Mouse (Mus musculus) heart, embryonic 14.5 days (tissue): Measurements from ENCODE around the gene Svs5. TPM values are rescaled to one million over a fixed set of nuclear protein-coding genes. Genes with fewer than 3 reads are reported as not detected.

ENCODE experiments used
- ATAC-seq: fragments of 200-750 bp; cut with Nextera tagmentation; 2 replicates; pipeline ENCODE4 v1.8.0; 2017; ENCODE audit warnings: low read depth, moderate TSS enrichment; ENCODE audit not compliant: insufficient number of reproducible peaks, insufficient read depth, low FRiP score
- H3K27ac ChIP-seq, 2 experiments: fragments of 200-500 bp in 1 of 2; fragments of 300-500 bp in 1 of 2; sonication (generic) in 1 of 2; replicated peaks in 1 of 2; 2 replicates each; pipeline ENCODE4 v1.5.1; 2012 to 2014; ENCODE audit warnings: low read depth in 2 of 2, low read length in 2 of 2, control low read depth in 1 of 2, mild to moderate bottlenecking in 1 of 2, mixed read lengths in 1 of 2; ENCODE audit not compliant: control insufficient read depth in 1 of 2, insufficient read depth in 1 of 2
- H3K27me3 ChIP-seq: fragments of 300-500 bp; sonication (generic); 2 replicates; pipeline ENCODE4 v1.6.1; 2014; ENCODE audit warnings: mild to moderate bottlenecking, low read length, control low read depth; ENCODE audit not compliant: control insufficient read depth, insufficient read depth
- H3K36me3 ChIP-seq: fragments of 300-500 bp; sonication (generic); 2 replicates; pipeline ENCODE4 v1.6.1; 2014; ENCODE audit warnings: mild to moderate bottlenecking, control low read depth, low read length, mixed read lengths; ENCODE audit not compliant: control insufficient read depth, insufficient read depth
- H3K4me1 ChIP-seq, 2 experiments: fragments of 200-500 bp in 1 of 2; fragments of 300-500 bp in 1 of 2; sonication (generic) in 1 of 2; 2 replicates each; pipeline ENCODE4 v1.6.1; 2012 to 2014; ENCODE audit warnings: low read length in 2 of 2, control low read depth in 1 of 2, mixed read lengths in 1 of 2; ENCODE audit not compliant: control insufficient read depth in 2 of 2, insufficient read depth in 2 of 2
- H3K4me2 ChIP-seq: fragments of 300-500 bp; sonication (generic); 2 replicates; pipeline ENCODE4 v1.6.1; 2014; ENCODE audit warnings: mild to moderate bottlenecking, low read length
- H3K4me3 ChIP-seq, 2 experiments: fragments of 200-500 bp in 1 of 2; fragments of 300-500 bp in 1 of 2; sonication (generic) in 1 of 2; 2 replicates each; pipeline ENCODE4 v1.5.1; 2012 to 2014; ENCODE audit warnings: low read length in 2 of 2, mild to moderate bottlenecking in 2 of 2, control low read depth in 1 of 2, low read depth in 1 of 2, moderate library complexity in 1 of 2; ENCODE audit not compliant: control insufficient read depth in 1 of 2, insufficient read depth in 1 of 2
- H3K9ac ChIP-seq: fragments of 300-500 bp; sonication (generic); 2 replicates; pipeline ENCODE4 v1.6.1; 2014; ENCODE audit warnings: mild to moderate bottlenecking, low read length
- H3K9me3 ChIP-seq: fragments of 300-500 bp; sonication (generic); 2 replicates; pipeline ENCODE4 v1.6.1; 2016; ENCODE audit warnings: low read length, control low read depth; ENCODE audit not compliant: control insufficient read depth
- WGBS: fragments of 180-500 bp; shearing (Covaris S2); extraction: QIAGEN DNeasy Blood & Tissue Kit; methylation state at CpG from one replicate; pipeline ENCODE4 v1.1.7; 2014; 5-methylcytosine and 5-hydroxymethylcytosine counted together
- polyA plus RNA-seq: library from polyadenylated mRNA; unstranded; fragments of >200 nt; fragmentation: Nextera tagmentation; extraction: Ambion mirVana; gene quantifications from 2 replicates; pipeline ENCODE4 v1.2.1, GENCODE M21; 2014

The Svs5 gene
- polyA plus RNA-seq, 1 experiment from 2014 or later: not detected

GRCm38 (mm10) chr2:164348980-164349379 is 16.4 kb downstream of the Svs5 start:
- Histone ChIP-seq H3K9ac (no peak overlapping the region), H3K9me3 (no peaks in the 10 kb centered on the region), H3K4me3 (no peak overlapping the region), H3K36me3 (no peaks in the 10 kb centered on the region), H3K27me3 (no peaks in the 10 kb centered on the region), H3K27ac (no peak overlapping the region), H3K4me1 (no peaks in the 10 kb centered on the region), H3K4me2 (no peak overlapping the region)
- WGBS: 88% methylated on average over 3 of the region's 3 CpGs
- ATAC-seq: no peak

DNA sequence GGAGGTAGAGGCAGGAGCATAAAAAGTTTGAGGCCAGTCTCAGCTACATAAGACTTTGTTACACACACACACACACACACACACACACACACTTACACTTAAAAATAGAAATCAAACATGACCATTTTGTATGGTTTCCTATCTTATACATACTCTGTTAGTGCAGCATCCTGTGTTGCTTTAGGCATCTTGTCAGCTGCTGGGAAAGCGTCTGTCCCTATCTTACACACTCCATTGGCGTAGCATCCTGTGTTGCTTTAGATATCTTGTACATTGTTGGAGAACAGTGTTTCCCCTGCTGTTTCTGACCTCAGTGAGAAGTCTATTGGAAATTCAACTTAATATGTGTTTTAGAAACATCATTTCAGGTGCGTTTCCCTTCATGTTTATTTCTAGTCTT is 20.2 kb downstream of the Svs5 start:
- Histone ChIP-seq H3K4me1 (no peaks in the 10 kb centered on the region), H3K9me3 (no peaks in the 10 kb centered on the region), H3K9ac (no peak overlapping the region), H3K4me3 (no peak overlapping the region), H3K27me3 (no peaks in the 10 kb centered on the region), H3K36me3 (no peaks in the 10 kb centered on the region), H3K27ac (no peak overlapping the region), H3K4me2 (no peak overlapping the region)
- WGBS: 55% methylated on average over 3 of the region's 3 CpGs
- ATAC-seq: peak; percentile 64; the same call in 1 of the 2 replicates

DNA sequence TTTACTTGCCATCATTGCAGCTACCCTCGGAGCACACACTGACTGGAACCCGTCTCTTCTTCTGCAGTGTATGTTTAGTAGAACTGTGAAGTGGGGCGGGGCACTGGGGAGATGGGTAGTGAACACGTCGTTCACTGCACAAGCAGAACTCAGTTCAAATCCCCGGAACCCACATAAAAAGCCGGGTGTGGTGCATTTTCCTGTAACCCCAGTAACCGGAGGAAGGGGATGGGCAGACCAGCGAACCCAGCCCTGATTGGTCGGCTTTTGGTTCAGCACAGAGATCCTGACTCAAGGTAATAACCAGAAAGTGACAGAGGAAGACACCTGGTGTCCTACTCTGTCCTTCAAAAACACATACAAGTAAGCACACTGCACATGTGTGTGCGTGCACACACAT is 20.8 kb downstream of the Svs5 start:
- H3K36me3 ChIP-seq: no peaks in the 10 kb centered on the region
- H3K27me3 ChIP-seq: no peaks in the 10 kb centered on the region
- no peak for ATAC-seq
- H3K27ac ChIP-seq: no peak overlapping the region
- H3K9me3 ChIP-seq: no peaks in the 10 kb centered on the region
- H3K4me2 ChIP-seq: no peak overlapping the region
- no peak overlapping the region for H3K4me3 ChIP-seq
- H3K4me1 ChIP-seq: no peaks in the 10 kb centered on the region
- 77% methylated on average over 11 of the region's 11 CpGs for WGBS
- H3K9ac ChIP-seq: no peak overlapping the region

DNA sequence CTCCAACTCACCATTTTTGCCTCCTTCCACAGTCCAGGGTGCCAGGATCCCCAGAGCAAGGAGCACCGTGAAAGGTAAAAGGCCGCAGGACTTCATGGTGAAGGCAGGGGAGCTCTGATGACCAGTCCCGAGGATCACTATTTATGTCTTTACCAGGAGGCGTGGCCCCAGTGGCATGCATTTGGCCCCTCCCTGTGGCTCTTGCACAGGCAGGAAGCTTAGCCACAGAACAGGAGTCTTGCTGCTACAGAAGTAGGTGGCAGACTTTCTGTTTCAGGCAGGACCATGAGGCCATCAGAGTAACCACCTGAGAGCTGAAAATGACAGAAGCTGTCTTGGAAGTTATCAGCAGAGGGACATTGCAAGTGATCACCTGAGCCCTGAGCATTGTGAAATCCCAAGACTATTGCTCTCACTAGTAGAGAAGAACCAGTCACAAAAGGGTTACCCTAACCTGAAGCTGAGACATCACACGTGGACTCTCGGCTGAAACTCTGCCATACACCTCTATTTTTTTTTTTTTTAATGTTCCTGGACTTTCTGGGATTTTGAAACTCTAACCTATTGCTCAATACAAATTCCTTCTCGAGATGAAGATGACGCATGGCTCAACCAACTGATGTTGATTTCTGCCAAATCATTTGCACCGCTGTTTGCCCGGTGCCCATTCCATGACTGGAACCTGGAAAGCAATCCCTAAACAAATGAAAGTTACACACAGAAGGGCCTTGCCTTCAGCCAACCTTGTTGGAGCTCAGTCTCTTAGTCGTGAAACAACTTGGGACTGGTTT is 23.8 kb downstream of the Svs5 start:
- Histone ChIP-seq H3K4me3 (no peak overlapping the region), H3K27ac (no peak overlapping the region), H3K4me2 (no peak overlapping the region), H3K9ac (no peak overlapping the region), H3K4me1 (no peaks in the 10 kb centered on the region), H3K36me3 (no peaks in the 10 kb centered on the region), H3K9me3 (no peaks in the 10 kb centered on the region), H3K27me3 (peaks cover 9% of the 10 kb centered on the region; the same call in 1 of the 2 replicates)
- WGBS: 72% methylated on average over 11 of the region's 11 CpGs
- ATAC-seq: no peak

DNA sequence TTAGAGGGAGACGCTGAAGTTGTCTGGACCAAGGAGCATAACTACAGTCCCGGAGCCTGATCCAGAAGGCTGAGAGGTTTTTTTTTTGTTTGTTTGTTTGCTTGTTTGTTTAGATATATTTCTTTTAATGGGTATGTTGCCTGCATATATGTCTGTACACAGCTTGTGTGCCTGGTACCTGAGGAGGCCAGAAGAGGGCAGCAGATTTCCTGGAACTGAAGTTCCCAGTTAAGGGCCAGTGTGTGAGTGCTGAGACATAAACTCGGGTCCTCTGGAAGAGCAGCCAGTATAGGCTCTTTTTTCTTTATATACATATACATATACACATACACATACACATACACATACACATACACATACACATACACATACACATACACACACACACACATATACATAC is 25.8 kb downstream of the Svs5 start:
- no peak overlapping the region for H3K4me2 ChIP-seq
- H3K4me3 ChIP-seq: no peak overlapping the region
- no peaks in the 10 kb centered on the region for H3K36me3 ChIP-seq
- ATAC-seq: no peak
- 84% methylated on average over 3 of the region's 3 CpGs for WGBS
- peaks cover 10% of the 10 kb centered on the region; the same call in 1 of the 2 replicates for H3K27me3 ChIP-seq
- H3K9me3 ChIP-seq: no peaks in the 10 kb centered on the region
- no peaks in the 10 kb centered on the region for H3K4me1 ChIP-seq
- H3K27ac ChIP-seq: no peak overlapping the region
- no peak overlapping the region for H3K9ac ChIP-seq

GRCm38 (mm10) chr2:164359031-164359430 is 26.5 kb downstream of the Svs5 start:
- ATAC-seq: no peak
- Histone ChIP-seq H3K4me2 (no peak overlapping the region), H3K9ac (no peak overlapping the region), H3K27me3 (peaks cover 10% of the 10 kb centered on the region; the same call in 1 of the 2 replicates), H3K27ac (no peak overlapping the region), H3K36me3 (no peaks in the 10 kb centered on the region), H3K9me3 (no peaks in the 10 kb centered on the region), H3K4me3 (no peak overlapping the region), H3K4me1 (no peaks in the 10 kb centered on the region)
- 76% methylated on average over 5 of the region's 5 CpGs for WGBS

GRCm38 (mm10) chr2:164359668-164360067 is 27.1 kb downstream of the Svs5 start:
- no peak for ATAC-seq
- no peak overlapping the region for H3K4me2 ChIP-seq
- H3K9ac ChIP-seq: no peak overlapping the region
- WGBS: 69% methylated on average over 5 of the region's 5 CpGs
- no peaks in the 10 kb centered on the region for H3K4me1 ChIP-seq
- no peaks in the 10 kb centered on the region for H3K36me3 ChIP-seq
- H3K27me3 ChIP-seq: peaks cover 10% of the 10 kb centered on the region; the same call in 1 of the 2 replicates
- H3K27ac ChIP-seq: no peak overlapping the region
- no peak overlapping the region for H3K4me3 ChIP-seq
- no peaks in the 10 kb centered on the region for H3K9me3 ChIP-seq
